Mouse (Mus musculus) intestine, embryonic 14.5 days (tissue): ENCODE results near the gene Bcas1. TPM values are rescaled to one million over a fixed set of nuclear protein-coding genes. Genes with fewer than 3 reads are reported as not detected.

Experiments used
- ATAC-seq: fragments of 200-750 bp; cut with Nextera tagmentation; replicated peaks from 2 replicates; pipeline ENCODE4 v1.8.0; 2017; ENCODE audit warnings: low read depth, moderate number of reproducible peaks, moderate TSS enrichment, moderate library complexity; ENCODE audit not compliant: low FRiP score, low TSS enrichment
- DNase-seq: peaks from one replicate; pipeline ENCODE4 v3.0.0-alpha.2; 2018; ENCODE audit warnings: low spot score
- H3K27ac ChIP-seq: fragments of 300-500 bp; sonication (generic); 2 replicates; pipeline ENCODE4 v1.5.1; 2014; ENCODE audit warnings: low read depth, mild to moderate bottlenecking, control low read depth
- H3K27me3 ChIP-seq: fragments of 300-500 bp; sonication (generic); replicated peaks from 2 replicates; pipeline ENCODE4 v1.6.1; 2014; ENCODE audit warnings: low read length, control low read depth; ENCODE audit not compliant: control insufficient read depth, insufficient read depth
- H3K36me3 ChIP-seq: fragments of 300-500 bp; sonication (generic); 2 replicates; pipeline ENCODE4 v1.6.1; 2014; ENCODE audit warnings: low read length, control low read depth; ENCODE audit not compliant: control insufficient read depth, insufficient read depth
- H3K4me1 ChIP-seq: fragments of 300-500 bp; sonication (generic); replicated peaks from 2 replicates; pipeline ENCODE4 v1.6.1; 2014; ENCODE audit warnings: low read length, control low read depth, mixed read lengths; ENCODE audit not compliant: control insufficient read depth, insufficient read depth
- H3K4me2 ChIP-seq: fragments of 300-500 bp; sonication (generic); 2 replicates; pipeline ENCODE4 v1.6.1; 2014; ENCODE audit warnings: low read length
- H3K4me3 ChIP-seq: fragments of 300-500 bp; sonication (generic); 2 replicates; pipeline ENCODE4 v1.5.1; 2014; ENCODE audit warnings: low read depth, low read length, control low read depth, mixed read lengths
- H3K9ac ChIP-seq: fragments of 300-500 bp; sonication (generic); 2 replicates; pipeline ENCODE4 v1.6.1; 2014; ENCODE audit warnings: mild to moderate bottlenecking, low read length
- H3K9me3 ChIP-seq: fragments of 300-500 bp; sonication (generic); 2 replicates; pipeline ENCODE4 v1.6.1; 2016; ENCODE audit warnings: low read length, control low read depth; ENCODE audit not compliant: control insufficient read depth
- WGBS: fragments of 180-500 bp; shearing (Covaris S2); extraction: QIAGEN DNeasy Blood & Tissue Kit; methylation state at CpG from one replicate; pipeline ENCODE4 v1.1.7; 2014; 5-methylcytosine and 5-hydroxymethylcytosine counted together
- polyA plus RNA-seq: library from polyadenylated mRNA; unstranded; fragments of >200 nt; fragmentation: Nextera tagmentation; extraction: Ambion mirVana; gene quantifications from 2 replicates; pipeline ENCODE4 v1.2.1, GENCODE M21; 2014

The Bcas1 gene
- polyA plus RNA-seq, 1 experiment from 2014 or later, result 1.8 TPM

GRCm38 (mm10) chr2:170349784-170350183, 77.9 kb downstream of the Bcas1 start:
- ATAC-seq, result no peak

GRCm38 (mm10) chr2:170349096-170349495, 78.5 kb downstream of the Bcas1 start:
- 79% methylated on average over 19 of the region's 19 CpGs for WGBS
- DNase-seq (no peak), ATAC-seq (no peak)

More at GRCm38 (mm10) chr2:170349784-170350183, 77.9 kb downstream of the Bcas1 start:
- WGBS, result 74% methylated on average over 5 of the region's 5 CpGs
- DNase-seq, result no peak
- Histone ChIP-seq H3K9me3 (no peaks in the 10 kb centered on the region), H3K9ac (no peak overlapping the region), H3K36me3 (no peaks in the 10 kb centered on the region), H3K4me1 (peaks cover 30% of the 10 kb centered on the region), H3K4me2 (no peak overlapping the region), H3K27me3 (no peaks in the 10 kb centered on the region), H3K27ac (no peak overlapping the region), H3K4me3 (no peak overlapping the region)

GRCm38 (mm10) chr2:170347131-170347765, 80.4 kb downstream of the Bcas1 start:
- Histone ChIP-seq H3K27ac (no peak overlapping the region), H3K36me3 (no peaks in the 10 kb centered on the region), H3K9ac (no peak overlapping the region), H3K4me3 (no peak overlapping the region), H3K4me1 (peaks cover 45% of the 10 kb centered on the region), H3K9me3 (no peaks in the 10 kb centered on the region), H3K4me2 (no peak overlapping the region), H3K27me3 (no peaks in the 10 kb centered on the region)
- DNase-seq (peak; percentile 90), ATAC-seq (no peak)
- WGBS, result 29% methylated on average over 8 of the region's 8 CpGs

More at GRCm38 (mm10) chr2:170349096-170349495, 78.5 kb downstream of the Bcas1 start:
- Histone ChIP-seq H3K36me3 (no peaks in the 10 kb centered on the region), H3K4me1 (peaks cover 37% of the 10 kb centered on the region), H3K4me2 (no peak overlapping the region), H3K27ac (no peak overlapping the region), H3K27me3 (no peaks in the 10 kb centered on the region), H3K9me3 (no peaks in the 10 kb centered on the region), H3K9ac (no peak overlapping the region), H3K4me3 (no peak overlapping the region)

- H3K4me1 ChIP-seq, result peaks cover 45% of the 10 kb centered on the region
- H3K9me3 ChIP-seq, result no peaks in the 10 kb centered on the region
- no peak overlapping the region for H3K4me3 ChIP-seq
- H3K27me3 ChIP-seq, result no peaks in the 10 kb centered on the region
- H3K27ac ChIP-seq, result peak overlapping the region; percentile 91
- H3K36me3 ChIP-seq, result no peaks in the 10 kb centered on the region
- peak overlapping the region; percentile 31; the same call in 1 of the 2 replicates for H3K4me2 ChIP-seq
- DNase-seq (peak; percentile 59), ATAC-seq (no peak)
- 0 out of 2 replicates have a peak overlapping the region, but pooled peaks have one; percentile 0 for H3K9ac ChIP-seq
- WGBS, result 11% methylated on average over 5 of the region's 5 CpGs
Measured at GRCm38 (mm10) chr2:170345410-170345793, 82.2 kb downstream of the Bcas1 start.

- H3K27ac ChIP-seq, result peak overlapping the region; percentile 91
- 0 out of 2 replicates have a peak overlapping the region, but pooled peaks have one; percentile 20 for H3K9ac ChIP-seq
- DNase-seq (peak; percentile 75), ATAC-seq (0 out of 2 replicates have a peak, but pooled peaks have one; percentile 17)
- no peak overlapping the region for H3K4me3 ChIP-seq
- 6% methylated on average over 17 of the region's 18 CpGs for WGBS
- H3K9me3 ChIP-seq, result no peaks in the 10 kb centered on the region
- H3K4me1 ChIP-seq, result peaks cover 45% of the 10 kb centered on the region
- no peaks in the 10 kb centered on the region for H3K27me3 ChIP-seq
- no peaks in the 10 kb centered on the region for H3K36me3 ChIP-seq
- H3K4me2 ChIP-seq, result peak overlapping the region; percentile 31
Measured at GRCm38 (mm10) chr2:170344502-170345409, 82.9 kb downstream of the Bcas1 start.

GRCm38 (mm10) chr2:170343819-170344317, 83.8 kb downstream of the Bcas1 start:
- peak overlapping the region; percentile 91 for H3K27ac ChIP-seq

GRCm38 (mm10) chr2:170343133-170343818, 84.4 kb downstream of the Bcas1 start:
- ATAC-seq (no peak; the same call in 1 of the 2 replicates), DNase-seq (peak; percentile 87)
- Histone ChIP-seq H3K9me3 (no peaks in the 10 kb centered on the region), H3K4me2 (0 out of 2 replicates have a peak overlapping the region, but pooled peaks have one; percentile 11), H3K27me3 (no peaks in the 10 kb centered on the region), H3K4me1 (peaks cover 45% of the 10 kb centered on the region), H3K9ac (peak overlapping the region; percentile 22; the same call in 1 of the 2 replicates), H3K27ac (peak overlapping the region; percentile 91), H3K4me3 (no peak overlapping the region), H3K36me3 (no peaks in the 10 kb centered on the region)
- 19% methylated on average over 17 of the region's 17 CpGs for WGBS

More at GRCm38 (mm10) chr2:170343819-170344317, 83.8 kb downstream of the Bcas1 start:
- Histone ChIP-seq H3K4me3 (no peak overlapping the region), H3K9me3 (no peaks in the 10 kb centered on the region), H3K36me3 (no peaks in the 10 kb centered on the region), H3K9ac (peak overlapping the region; percentile 22; the same call in 1 of the 2 replicates), H3K27me3 (no peaks in the 10 kb centered on the region), H3K4me2 (peak overlapping the region; percentile 31; the same call in 1 of the 2 replicates), H3K4me1 (peaks cover 45% of the 10 kb centered on the region)
- peak; percentile 79 for DNase-seq
- peak; percentile 60; the same call in 1 of the 2 replicates for ATAC-seq
- WGBS, result 11% methylated on average over 10 of the region's 10 CpGs

- H3K36me3 ChIP-seq, result no peaks in the 10 kb centered on the region
- no peaks in the 10 kb centered on the region for H3K9me3 ChIP-seq
- ATAC-seq, result no peak
- DNase-seq, result no peak
- H3K9ac ChIP-seq, result no peak overlapping the region
- no peak overlapping the region for H3K4me2 ChIP-seq
- no peak overlapping the region for H3K4me3 ChIP-seq
- H3K4me1 ChIP-seq, result peaks cover 41% of the 10 kb centered on the region
- no peak overlapping the region for H3K27ac ChIP-seq
- H3K27me3 ChIP-seq, result no peaks in the 10 kb centered on the region
- 88% methylated on average over 12 of the region's 12 CpGs for WGBS
Measured at GRCm38 (mm10) chr2:170342312-170342830, 85.3 kb downstream of the Bcas1 start.
